Mouse (Mus musculus) CH12.LX (cell line): ENCODE measurements around the gene Dpp6. TPM values are rescaled to one million over a fixed set of nuclear protein-coding genes. Genes with fewer than 3 reads are reported as not detected.

ENCODE experiments used
- DNase-seq: peaks from one replicate; pipeline ENCODE4 v3.0.0-alpha.2; 2013; ENCODE audit errors: extremely low read depth
- H3K27ac ChIP-seq: 2 replicates; pipeline ENCODE4 v1.5.1; 2012; ENCODE audit warnings: low read depth, mild to moderate bottlenecking, control low read depth, moderate library complexity; ENCODE audit not compliant: insufficient read depth
- H3K27me3 ChIP-seq: replicated peaks from 2 replicates; pipeline ENCODE3; 2012; ENCODE audit warnings: inconsistent platforms
- H3K36me3 ChIP-seq, 2 experiments: replicated peaks in 1 of 2; 2 replicates each; pipeline versions ENCODE3 to v1.6.1; 2012; ENCODE audit warnings: inconsistent platforms in 1 of 2, low read length in 1 of 2, mild to moderate bottlenecking in 1 of 2, mixed read lengths in 1 of 2, moderate library complexity in 1 of 2; ENCODE audit not compliant: control insufficient read depth in 1 of 2, insufficient read depth in 1 of 2
- H3K4me1 ChIP-seq, 2 experiments: 2 replicates each; pipeline ENCODE4 v1.6.1; 2012; ENCODE audit warnings: inconsistent platforms in 1 of 2, moderate library complexity in 1 of 2; ENCODE audit not compliant: insufficient read depth in 2 of 2, control insufficient read depth in 1 of 2
- H3K4me2 ChIP-seq: 2 replicates; pipeline ENCODE4 v1.6.1; 2012; ENCODE audit warnings: low read depth, mild to moderate bottlenecking, control low read depth; ENCODE audit not compliant: poor library complexity, insufficient read depth, severe bottlenecking
- H3K4me3 ChIP-seq, 3 experiments: fragments of 150-350 bp in 1 of 3; sonication (generic) in 1 of 3; replicated peaks in 1 of 3; 2 replicates each; pipeline versions ENCODE3 to v1.5.1; 2011 to 2012; ENCODE audit warnings: low read depth in 2 of 3, low read length in 2 of 3, mild to moderate bottlenecking in 2 of 3, moderate library complexity in 2 of 3, control low read depth in 1 of 3, improper control_type of control experiment in 1 of 3, inconsistent platforms in 1 of 3, mixed read lengths in 1 of 3; ENCODE audit not compliant: poor library complexity in 1 of 3
- H3K79me2 ChIP-seq: replicated peaks from 2 replicates; pipeline ENCODE4 v1.6.1; 2012; ENCODE audit warnings: mild to moderate bottlenecking, moderate library complexity; ENCODE audit not compliant: control insufficient read depth, poor library complexity, insufficient read depth, severe bottlenecking; ENCODE audit errors: extremely low read depth
- H3K9ac ChIP-seq: 2 replicates; pipeline ENCODE4 v1.6.1; 2012; ENCODE audit warnings: low read depth, mild to moderate bottlenecking, control low read depth, moderate library complexity; ENCODE audit not compliant: insufficient read depth
- H3K9me3 ChIP-seq: replicated peaks from 2 replicates; pipeline ENCODE3; 2012; ENCODE audit warnings: low read length, inconsistent platforms, mixed read lengths
- BHLHE40 ChIP-seq: IDR thresholded peaks from 2 replicates; pipeline ENCODE4 v1.6.1; 2011; ENCODE audit warnings: mild to moderate bottlenecking, low read depth, low read length, improper control_type of control experiment
- CHD1 ChIP-seq: IDR thresholded peaks from 2 replicates; pipeline ENCODE4 v1.6.1; 2012; ENCODE audit warnings: low read depth, low read length, improper control_type of control experiment, inconsistent platforms
- CHD2 ChIP-seq: IDR thresholded peaks from 2 replicates; pipeline ENCODE4 v1.6.1; 2011; ENCODE audit warnings: low read length, improper control_type of control experiment
- CTCF ChIP-seq, 2 experiments: IDR thresholded peaks in 1 of 2; conservative IDR thresholded peaks in 1 of 2; 2 replicates each; pipeline ENCODE4 v1.5.1; 2011 to 2012; ENCODE audit warnings: low read depth in 2 of 2, low read length in 2 of 2, improper control_type of control experiment in 1 of 2, inconsistent platforms in 1 of 2, mild to moderate bottlenecking in 1 of 2, moderate library complexity in 1 of 2
- E2F4 ChIP-seq: IDR thresholded peaks from 2 replicates; pipeline ENCODE4 v1.6.1; 2011; ENCODE audit warnings: low read depth, low read length, improper control_type of control experiment; ENCODE audit not compliant: insufficient replicate concordance
- ETS1 ChIP-seq: conservative IDR thresholded peaks from 2 replicates; pipeline ENCODE4 v1.6.1; 2012; ENCODE audit warnings: low read depth, mild to moderate bottlenecking, inconsistent platforms, low read length, improper control_type of control experiment, moderate library complexity
- GABPA ChIP-seq: IDR thresholded peaks from 2 replicates; pipeline ENCODE4 v1.6.1; 2012; ENCODE audit warnings: low read depth, low read length, improper control_type of control experiment, inconsistent platforms; ENCODE audit not compliant: insufficient replicate concordance
- HCFC1 ChIP-seq: IDR thresholded peaks from 2 replicates; pipeline ENCODE4 v1.6.1; 2012; ENCODE audit warnings: low read depth, mild to moderate bottlenecking, inconsistent platforms, low read length, improper control_type of control experiment
- IRF4 ChIP-seq: IDR thresholded peaks from 2 replicates; pipeline ENCODE4 v1.6.1; 2014; ENCODE audit warnings: low read depth, mild to moderate bottlenecking, inconsistent platforms, low read length, improper control_type of control experiment
- JUND ChIP-seq: conservative IDR thresholded peaks from 2 replicates; pipeline ENCODE4 v1.6.1; 2011; ENCODE audit warnings: low read depth, low read length, improper control_type of control experiment
- MAFK ChIP-seq: IDR thresholded peaks from 2 replicates; pipeline ENCODE4 v1.6.1; 2011; ENCODE audit warnings: low read length, improper control_type of control experiment; ENCODE audit not compliant: insufficient replicate concordance
- MAZ ChIP-seq: IDR thresholded peaks from 2 replicates; pipeline ENCODE4 v1.6.1; 2012; ENCODE audit warnings: low read depth, mild to moderate bottlenecking, inconsistent platforms, low read length, improper control_type of control experiment, moderate library complexity
- MYC ChIP-seq: IDR thresholded peaks from 2 replicates; pipeline ENCODE4 v1.6.1; 2011; ENCODE audit warnings: low read depth, mild to moderate bottlenecking, improper control_type of control experiment, low read length
- NRF1 ChIP-seq: IDR thresholded peaks from 2 replicates; pipeline ENCODE4 v1.6.1; 2014; ENCODE audit warnings: low read depth, mild to moderate bottlenecking, inconsistent platforms, low read length, improper control_type of control experiment, moderate library complexity
- PAX5 ChIP-seq: IDR thresholded peaks from 2 replicates; pipeline ENCODE4 v1.6.1; 2012; ENCODE audit warnings: low read length, inconsistent platforms, mixed read lengths
- RCOR1 ChIP-seq: conservative IDR thresholded peaks from 2 replicates; pipeline ENCODE4 v1.6.1; 2012; ENCODE audit warnings: low read depth, mild to moderate bottlenecking, inconsistent platforms, low read length, improper control_type of control experiment
- TBP ChIP-seq: conservative IDR thresholded peaks from 2 replicates; pipeline ENCODE4 v1.6.1; 2011; ENCODE audit warnings: low read depth, low read length, improper control_type of control experiment
- UBTF ChIP-seq: IDR thresholded peaks from 2 replicates; pipeline ENCODE4 v1.6.1; 2012; ENCODE audit warnings: low read depth, mild to moderate bottlenecking, inconsistent platforms, low read length, improper control_type of control experiment, moderate library complexity
- USF2 ChIP-seq: conservative IDR thresholded peaks from 2 replicates; pipeline ENCODE4 v1.6.1; 2011; ENCODE audit warnings: low read depth, low read length, improper control_type of control experiment
- ZC3H11A ChIP-seq: IDR thresholded peaks from 2 replicates; pipeline ENCODE4 v1.6.1; 2012; ENCODE audit warnings: low read depth, mild to moderate bottlenecking, inconsistent platforms, low read length, improper control_type of control experiment
- ZKSCAN1 ChIP-seq: IDR thresholded peaks from 2 replicates; pipeline ENCODE4 v1.6.1; 2012; ENCODE audit warnings: low read depth, inconsistent platforms, low read length, improper control_type of control experiment, borderline replicate concordance
- ZNF384 ChIP-seq: IDR thresholded peaks from 2 replicates; pipeline ENCODE4 v1.6.1; 2012; ENCODE audit warnings: low read depth, low read length, improper control_type of control experiment, inconsistent platforms
- dilution Hi-C: fragments of 300-500 bp; cut with MboI; formaldehyde crosslinking; loops from 2 replicates; pipeline ENCODE4 v1.14.3; 2020; ENCODE audit warnings: low sequenced_read_pairs; ENCODE audit not compliant: extremely low pct_unique_long_range_greater_than_20kb, extremely low pct_ligation_motif_present
- in situ Hi-C: fragments of 300-500 bp; cut with MboI; formaldehyde crosslinking; loops from 3 replicates; pipeline ENCODE4 v1.14.3; 2019; ENCODE audit warnings: low sequenced_read_pairs, low pct_ligation_motif_present, low pct_unique_long_range_greater_than_20kb, mixed read lengths
- polyA plus RNA-seq: library from polyadenylated mRNA; unstranded; fragments of >175 nt; gene quantifications from 2 replicates; pipeline ENCODE4 v1.2.1, GENCODE M21; 2012; ENCODE audit warnings: low read depth; ENCODE audit not compliant: insufficient read length
- total RNA-seq, 2 experiments: library from RNA; depleted of rRNA; stranded (reverse); fragments of 300-350 nt in 1 of 2; fragments of >200 nt in 1 of 2; gene quantifications; 2 replicates each; pipeline ENCODE4 v1.2.3; 2012 to 2014

Gene Dpp6
- total and polyA plus RNA-seq, 3 experiments, result not detected

GRCm38 (mm10) chr5:27317264-27317663 lies 500.3 kb downstream of the Dpp6 start:
- no peak overlapping the region for H3K27ac ChIP-seq
- no peak overlapping the region for H3K4me2 ChIP-seq
- in situ Hi-C loops (no loop called here), dilution Hi-C loops (no loop called here)
- H3K9ac ChIP-seq, result no peak overlapping the region
- no peak for TF ChIP-seq BHLHE40
- no peak for TF ChIP-seq E2F4
- TF ChIP-seq RCOR1, result no peak
- no peak for TF ChIP-seq UBTF
- TF ChIP-seq CHD2, result no peak
- TF ChIP-seq ZC3H11A, result no peak
- TF ChIP-seq TBP, result no peak
- no peak for TF ChIP-seq CTCF (conservative IDR thresholded peaks at IDR 0.05 in 1 of 2, IDR thresholded peaks at IDR 0.05 in 1 of 2; ENCODE audit: low read depth in 2 of 2, low read length in 2 of 2)
- no peak for TF ChIP-seq CHD1
- no peak for TF ChIP-seq ZNF384
- TF ChIP-seq MAFK, result no peak
- no peak for TF ChIP-seq MYC
- TF ChIP-seq USF2, result no peak
- TF ChIP-seq GABPA, result no peak
- no peak for TF ChIP-seq ZKSCAN1
- no peak overlapping the region for H3K4me3 ChIP-seq
- H3K9me3 ChIP-seq, result peaks cover 29% of the 10 kb centered on the region
- H3K4me1 ChIP-seq, result no peaks in the 10 kb centered on the region
- no peak for DNase-seq
- H3K36me3 ChIP-seq, result no peaks in the 10 kb centered on the region
- no peaks in the 10 kb centered on the region for H3K79me2 ChIP-seq
- no peaks in the 10 kb centered on the region for H3K27me3 ChIP-seq

GRCm38 (mm10) chr5:27317832-27318231 lies 500.8 kb downstream of the Dpp6 start:
- Histone ChIP-seq H3K27ac (no peak overlapping the region), H3K9me3 (peaks cover 28% of the 10 kb centered on the region), H3K9ac (no peak overlapping the region), H3K27me3 (no peaks in the 10 kb centered on the region), H3K36me3 (no peaks in the 10 kb centered on the region), H3K4me1 (peaks cover 0 to under 1% of the 10 kb centered on the region in 2 experiments; a peak in 1 of 4 replicates), H3K4me3 (no peak overlapping the region), H3K4me2 (no peak overlapping the region), H3K79me2 (no peaks in the 10 kb centered on the region)
- no peak for TF ChIP-seq ETS1
- no peak for TF ChIP-seq MAFK
- TF ChIP-seq NRF1, result no peak
- TF ChIP-seq JUND, result no peak
- no peak for TF ChIP-seq CHD2
- no peak for TF ChIP-seq MAZ
- no peak for TF ChIP-seq IRF4
- no peak for TF ChIP-seq HCFC1
- TF ChIP-seq USF2, result no peak
- TF ChIP-seq PAX5, result no peak
- dilution Hi-C loops (no loop called here), in situ Hi-C loops (no loop called here)
- no peak for DNase-seq
